Mouse (Mus musculus) embryonic facial prominence, embryonic 13.5 days (tissue): ENCODE results near the gene Elp6. TPM values are rescaled to one million over a fixed set of nuclear protein-coding genes. Genes with fewer than 3 reads are reported as not detected.

ENCODE experiments used
- ATAC-seq: fragments of 200-750 bp; cut with Nextera tagmentation; 2 replicates; pipeline ENCODE4 v1.8.0; 2017; ENCODE audit warnings: low read depth; ENCODE audit not compliant: insufficient number of reproducible peaks, insufficient read depth, low FRiP score, low TSS enrichment
- H3K27ac ChIP-seq: fragments of 300-500 bp; sonication (generic); 2 replicates; pipeline ENCODE4 v1.5.1; 2015; ENCODE audit warnings: moderate library complexity, mild to moderate bottlenecking, inconsistent platforms
- H3K27me3 ChIP-seq: fragments of 300-500 bp; sonication (generic); 2 replicates; pipeline ENCODE4 v1.6.1; 2015; ENCODE audit warnings: mild to moderate bottlenecking, inconsistent platforms
- H3K36me3 ChIP-seq: fragments of 300-500 bp; sonication (generic); 2 replicates; pipeline ENCODE4 v1.6.1; 2015; ENCODE audit warnings: mild to moderate bottlenecking, inconsistent platforms
- H3K4me1 ChIP-seq: fragments of 300-500 bp; sonication (generic); 2 replicates; pipeline ENCODE4 v1.6.1; 2015; ENCODE audit warnings: inconsistent platforms
- H3K4me2 ChIP-seq: fragments of 300-500 bp; sonication (generic); 2 replicates; pipeline ENCODE4 v1.6.1; 2015; ENCODE audit warnings: moderate library complexity, mild to moderate bottlenecking, inconsistent platforms
- H3K4me3 ChIP-seq: fragments of 300-500 bp; sonication (generic); 2 replicates; pipeline ENCODE4 v1.5.1; 2015; ENCODE audit warnings: mild to moderate bottlenecking, inconsistent platforms
- H3K9ac ChIP-seq: fragments of 300-500 bp; sonication (generic); 2 replicates; pipeline ENCODE4 v1.6.1; 2015; ENCODE audit warnings: mild to moderate bottlenecking, inconsistent platforms
- H3K9me3 ChIP-seq: fragments of 300-500 bp; sonication (generic); 2 replicates; pipeline ENCODE4 v1.6.1; 2016; ENCODE audit warnings: inconsistent platforms
- WGBS: fragments of 180-500 bp; shearing (Covaris S2); methylation state at CpG from one replicate; pipeline ENCODE4 v1.1.7; 2015; ENCODE audit warnings: mixed read lengths; 5-methylcytosine and 5-hydroxymethylcytosine counted together
- polyA plus RNA-seq: library from polyadenylated mRNA; unstranded; fragments of >200 nt; fragmentation: Nextera tagmentation; extraction: Ambion mirVana; gene quantifications from 2 replicates; pipeline ENCODE4 v1.2.1, GENCODE M21; 2015

Gene Elp6
- polyA plus RNA-seq, 1 experiment from 2014 or later, result 33.3 TPM

- Histone ChIP-seq H3K27me3 (no peaks in the 10 kb centered on the region), H3K27ac (no peak overlapping the region), H3K9me3 (no peaks in the 10 kb centered on the region), H3K9ac (no peak overlapping the region), H3K4me1 (no peaks in the 10 kb centered on the region), H3K4me3 (no peak overlapping the region), H3K4me2 (no peak overlapping the region), H3K36me3 (no peaks in the 10 kb centered on the region)
- WGBS, result 92% methylated on average over 10 of the region's 10 CpGs
- ATAC-seq, result no peak
These were observed 20.8 kb upstream of the Elp6 start for GRCm38 (mm10) chr9:110284075-110284697.

GRCm38 (mm10) chr9:110287321-110287924 is 17.6 kb upstream of the Elp6 start:
- no peaks in the 10 kb centered on the region for H3K27me3 ChIP-seq
- no peak for ATAC-seq
- H3K4me3 ChIP-seq, result no peak overlapping the region
- no peak overlapping the region for H3K4me2 ChIP-seq
- no peaks in the 10 kb centered on the region for H3K4me1 ChIP-seq
- no peak overlapping the region for H3K27ac ChIP-seq
- no peaks in the 10 kb centered on the region for H3K36me3 ChIP-seq
- H3K9me3 ChIP-seq, result no peaks in the 10 kb centered on the region
- 66% methylated on average over 7 of the region's 7 CpGs for WGBS
- no peak overlapping the region for H3K9ac ChIP-seq

GRCm38 (mm10) chr9:110293254-110293718 is 11.7 kb upstream of the Elp6 start:
- WGBS, result 47% methylated on average over 12 of the region's 12 CpGs
- Histone ChIP-seq H3K9me3 (no peaks in the 10 kb centered on the region), H3K27me3 (no peaks in the 10 kb centered on the region), H3K36me3 (no peaks in the 10 kb centered on the region), H3K4me1 (no peaks in the 10 kb centered on the region), H3K4me3 (no peak overlapping the region), H3K4me2 (no peak overlapping the region), H3K9ac (no peak overlapping the region), H3K27ac (no peak overlapping the region)
- no peak for ATAC-seq

GRCm38 (mm10) chr9:110293873-110294415 is 11.0 kb upstream of the Elp6 start:
- Histone ChIP-seq H3K4me1 (no peaks in the 10 kb centered on the region), H3K4me3 (no peak overlapping the region), H3K27me3 (no peaks in the 10 kb centered on the region), H3K36me3 (no peaks in the 10 kb centered on the region), H3K9ac (no peak overlapping the region), H3K4me2 (no peak overlapping the region), H3K9me3 (no peaks in the 10 kb centered on the region), H3K27ac (no peak overlapping the region)
- WGBS, result 79% methylated on average over 13 of the region's 13 CpGs
- ATAC-seq, result no peak

- Histone ChIP-seq H3K9ac (no peak overlapping the region), H3K36me3 (no peaks in the 10 kb centered on the region), H3K27ac (no peak overlapping the region), H3K4me2 (no peak overlapping the region), H3K27me3 (no peaks in the 10 kb centered on the region), H3K4me3 (no peak overlapping the region), H3K9me3 (no peaks in the 10 kb centered on the region), H3K4me1 (no peaks in the 10 kb centered on the region)
- ATAC-seq, result no peak
- whole genome bisulfite sequencing, result 45% methylated on average over 3 of the region's 3 CpGs
These were observed 10.2 kb upstream of the Elp6 start for GRCm38 (mm10) chr9:110294786-110295185.

GRCm38 (mm10) chr9:110296867-110297627 is 7.9 kb upstream of the Elp6 start:
- no peak overlapping the region for H3K4me2 ChIP-seq
- no peak overlapping the region for H3K27ac ChIP-seq
- H3K36me3 ChIP-seq, result no peaks in the 10 kb centered on the region
- H3K27me3 ChIP-seq, result no peaks in the 10 kb centered on the region
- ATAC-seq, result no peak
- no peaks in the 10 kb centered on the region for H3K4me1 ChIP-seq
- peaks cover 8% of the 10 kb centered on the region; the same call in 1 of the 2 replicates for H3K9me3 ChIP-seq
- H3K4me3 ChIP-seq, result no peak overlapping the region
- 8% methylated on average over 5 of the region's 5 CpGs for WGBS
- no peak overlapping the region for H3K9ac ChIP-seq

GRCm38 (mm10) chr9:110304516-110304915 is 457 bp upstream of the Elp6 start:
- 3% methylated on average over 4 of the region's 4 CpGs for WGBS
- H3K4me2 ChIP-seq, result peak overlapping the region; percentile 71
- ATAC-seq, result no peak
- H3K4me1 ChIP-seq, result peaks cover 8% of the 10 kb centered on the region; the same call in 1 of the 2 replicates
- 0 out of 2 replicates have a peak, but pooled peaks cover 5% of the 10 kb centered on the region for H3K36me3 ChIP-seq
- peak overlapping the region; percentile 82 for H3K9ac ChIP-seq
- peak overlapping the region; percentile 93 for H3K27ac ChIP-seq
- H3K27me3 ChIP-seq, result no peaks in the 10 kb centered on the region
- H3K9me3 ChIP-seq, result peaks cover 10% of the 10 kb centered on the region; the same call in 1 of the 2 replicates
- H3K4me3 ChIP-seq, result peak overlapping the region; percentile 52

GRCm38 (mm10) chr9:110306371-110306770 is 1.4 kb downstream of the Elp6 start:
- ATAC-seq, result no peak
- Histone ChIP-seq H3K27ac (no peak overlapping the region), H3K9ac (peak overlapping the region; percentile 82; the same call in 1 of the 2 replicates), H3K9me3 (peaks cover 7% of the 10 kb centered on the region; the same call in 1 of the 2 replicates), H3K4me2 (peak overlapping the region; percentile 71), H3K27me3 (no peaks in the 10 kb centered on the region), H3K36me3 (peaks cover 22% of the 10 kb centered on the region), H3K4me3 (no peak overlapping the region), H3K4me1 (peaks cover 8% of the 10 kb centered on the region; the same call in 1 of the 2 replicates)
- 91% methylated on average over 5 of the region's 5 CpGs for WGBS

- no peak overlapping the region for H3K27ac ChIP-seq
- no peak overlapping the region for H3K4me2 ChIP-seq
- H3K4me1 ChIP-seq, result no peaks in the 10 kb centered on the region
- peaks cover 79% of the 10 kb centered on the region for H3K36me3 ChIP-seq
- H3K4me3 ChIP-seq, result no peak overlapping the region
- no peak overlapping the region for H3K9ac ChIP-seq
- H3K9me3 ChIP-seq, result no peaks in the 10 kb centered on the region
- 79% methylated on average over 5 of the region's 5 CpGs for WGBS
- H3K27me3 ChIP-seq, result no peaks in the 10 kb centered on the region
- no peak for ATAC-seq
These were observed 9.7 kb downstream of the Elp6 start for GRCm38 (mm10) chr9:110314706-110315105.

- no peak overlapping the region for H3K27ac ChIP-seq
- WGBS, result 75% methylated on average over 6 of the region's 6 CpGs
- H3K9me3 ChIP-seq, result no peaks in the 10 kb centered on the region
- H3K27me3 ChIP-seq, result no peaks in the 10 kb centered on the region
- no peaks in the 10 kb centered on the region for H3K4me1 ChIP-seq
- no peak overlapping the region for H3K4me2 ChIP-seq
- H3K36me3 ChIP-seq, result peaks cover 79% of the 10 kb centered on the region
- no peak for ATAC-seq
- H3K4me3 ChIP-seq, result no peak overlapping the region
- H3K9ac ChIP-seq, result no peak overlapping the region
These were observed 10.4 kb downstream of the Elp6 start for GRCm38 (mm10) chr9:110315410-110315809.

GRCm38 (mm10) chr9:110315904-110316303 is 10.9 kb downstream of the Elp6 start:
- ATAC-seq, result no peak
- peaks cover 79% of the 10 kb centered on the region for H3K36me3 ChIP-seq
- H3K9me3 ChIP-seq, result no peaks in the 10 kb centered on the region
- H3K4me1 ChIP-seq, result no peaks in the 10 kb centered on the region
- no peaks in the 10 kb centered on the region for H3K27me3 ChIP-seq
- H3K9ac ChIP-seq, result no peak overlapping the region
- no peak overlapping the region for H3K4me2 ChIP-seq
- H3K4me3 ChIP-seq, result no peak overlapping the region
- no peak overlapping the region for H3K27ac ChIP-seq
- 95% methylated on average over 8 of the region's 8 CpGs for WGBS
